Mouse (Mus musculus): ENCODE data around the gene Adcy5. TPM values are rescaled to one million over a fixed set of nuclear protein-coding genes. Genes with fewer than 3 reads are reported as not detected.

The Adcy5 gene
- total RNA-seq (2021), result 1 to 10 TPM; 4.7 to 5.9 TPM
- long read RNA-seq, experiment 1, full-length matches to known transcripts, result 1 of 3 reads
- long read RNA-seq, experiment 1, partial matches to known transcripts, result 2 of 3 reads
- long read RNA-seq, experiment 1, other reads (novel, unspliced or antisense), result 0 of 3 reads
- long read RNA-seq, experiment 2, full-length matches to known transcripts, result 5 of 9 reads
- long read RNA-seq, experiment 2, partial matches to known transcripts, result 3 of 9 reads
- long read RNA-seq, experiment 2, other reads (novel, unspliced or antisense), result 1 of 9 reads

- peak; percentile 34 to 49 for DNase-seq (ENCODE audit: low spot score in 2 of 2)
Observed at GRCm38 (mm10) chr16:35154641-35155390, at the start of gene Adcy5. Adcy5 (plus strand) TSS chr16:35154877.

DNA sequence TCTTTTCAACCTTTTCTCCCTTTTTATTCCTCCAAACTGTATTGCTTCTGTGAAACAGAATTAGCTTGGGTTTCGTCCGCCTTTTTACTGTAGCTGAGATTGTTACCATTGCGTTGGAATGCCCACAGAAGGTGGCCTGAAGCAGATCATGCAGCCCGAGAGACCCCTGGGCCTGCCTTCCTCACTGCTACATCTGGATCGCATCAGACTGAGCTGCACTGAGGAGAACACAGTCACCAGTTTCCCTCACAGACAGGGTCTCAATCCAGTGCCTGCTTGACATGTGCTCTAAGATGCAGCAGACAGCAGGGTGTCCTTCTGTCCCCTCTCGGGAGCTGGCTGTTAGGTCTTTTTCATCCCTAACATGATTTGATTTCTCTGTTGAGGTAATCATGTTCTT, 46.7 kb upstream of the Adcy5 start:
- no peak for DNase-seq (ENCODE audit: low spot score in 2 of 2)

DNA sequence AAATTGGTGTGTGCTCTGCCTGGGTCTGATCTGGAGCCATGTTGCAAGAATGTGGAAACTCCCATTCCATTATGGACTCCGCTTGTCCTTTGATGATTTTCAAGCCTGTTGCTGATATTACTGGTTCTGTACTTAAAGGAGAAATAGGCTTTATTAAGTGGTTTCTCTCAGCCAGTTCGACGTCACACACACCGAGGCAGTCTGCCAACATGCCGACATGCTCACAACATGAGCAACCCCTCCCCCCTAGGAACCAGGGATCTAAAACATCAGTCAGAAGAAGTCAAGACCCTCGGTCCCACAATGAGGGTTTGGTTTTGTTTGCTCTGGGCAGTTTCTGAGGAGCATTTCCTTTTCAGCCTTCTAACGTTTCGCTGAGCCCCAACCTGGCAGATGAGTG, 45.5 kb upstream of the Adcy5 start:
- no peak for DNase-seq (ENCODE audit: low spot score in 2 of 2)

DNA sequence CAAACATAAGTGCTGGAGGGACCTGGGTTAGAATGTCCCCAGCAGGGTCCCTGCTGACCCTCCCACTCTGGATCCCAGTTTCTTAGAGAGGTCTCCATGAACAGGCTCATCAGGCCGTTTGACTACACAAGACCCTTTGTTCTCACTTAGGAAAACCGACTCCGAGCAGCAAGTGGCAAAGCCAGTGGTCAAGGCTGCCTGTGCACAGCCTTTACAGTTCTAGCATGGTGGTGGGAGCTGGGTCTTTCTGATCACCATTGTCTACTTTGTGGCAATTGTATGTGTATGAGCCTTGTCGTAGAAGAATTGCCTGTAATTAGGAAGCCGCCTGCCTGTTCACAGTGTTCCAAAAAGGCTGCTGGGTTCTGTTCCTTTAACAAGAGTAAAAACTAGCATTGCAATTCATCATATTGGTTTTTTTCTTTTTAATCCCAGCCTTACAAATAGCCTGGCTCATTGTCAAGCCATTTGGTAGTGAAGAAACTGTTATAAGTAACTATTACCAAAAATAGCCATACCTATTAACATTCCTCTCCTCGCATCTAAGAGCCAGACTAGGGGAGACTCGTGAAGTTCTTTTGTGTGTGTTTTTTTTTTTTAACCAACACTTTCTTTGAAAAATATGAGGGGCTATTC, 44.9 kb upstream of the Adcy5 start:
- DNase-seq (ENCODE audit: low spot score in 2 of 2), result no peak

GRCm38 (mm10) chr16:35110410-35111142, 44.1 kb upstream of the Adcy5 start:
- peak; percentile 83 to 84 for DNase-seq (ENCODE audit: low spot score in 2 of 2)

DNA sequence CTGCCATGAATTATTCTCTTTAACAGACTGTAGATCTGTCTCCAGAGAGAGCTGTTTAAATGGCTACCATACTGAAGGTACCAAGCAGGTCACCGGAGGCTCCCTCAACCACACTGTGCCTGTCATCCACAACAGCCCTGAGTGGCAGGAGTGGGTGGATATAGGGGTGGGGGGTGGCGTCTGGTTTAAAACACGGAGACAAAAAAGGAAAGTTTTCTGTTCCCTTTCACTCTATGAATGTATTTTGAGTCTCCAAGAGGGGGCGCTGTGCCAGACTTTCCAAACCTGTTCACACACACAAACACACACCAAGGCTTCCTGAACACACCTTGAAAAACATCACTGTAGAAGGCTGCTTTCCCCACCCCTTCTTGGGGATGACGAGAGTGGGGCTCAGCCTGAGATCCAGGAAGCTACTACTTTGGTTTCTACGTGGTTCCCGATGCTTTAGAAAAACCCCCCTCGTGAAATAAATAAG, 43.5 kb upstream of the Adcy5 start:
- DNase-seq (ENCODE audit: low spot score in 2 of 2), result no peak

DNA sequence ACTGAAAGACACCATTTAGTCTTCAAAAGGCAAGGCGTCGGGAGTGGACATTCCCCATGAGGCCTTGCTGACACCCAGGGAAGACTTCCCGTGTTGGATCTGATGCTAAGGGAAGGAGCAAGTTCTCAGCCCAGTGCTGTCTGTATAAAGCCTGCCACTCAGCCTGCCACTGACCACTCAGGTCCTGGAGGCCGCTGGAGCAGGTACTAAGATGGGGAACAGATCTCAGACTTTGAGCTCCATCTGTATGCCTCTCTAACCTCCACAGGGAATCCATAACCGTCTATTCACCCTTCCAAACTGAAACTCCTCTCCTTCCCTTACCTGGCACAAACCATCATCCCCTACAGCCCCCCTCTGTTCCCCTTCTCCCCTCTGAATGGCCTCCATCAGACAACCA, 41.2 kb upstream of the Adcy5 start:
- no peak for DNase-seq (ENCODE audit: low spot score in 2 of 2)

DNA sequence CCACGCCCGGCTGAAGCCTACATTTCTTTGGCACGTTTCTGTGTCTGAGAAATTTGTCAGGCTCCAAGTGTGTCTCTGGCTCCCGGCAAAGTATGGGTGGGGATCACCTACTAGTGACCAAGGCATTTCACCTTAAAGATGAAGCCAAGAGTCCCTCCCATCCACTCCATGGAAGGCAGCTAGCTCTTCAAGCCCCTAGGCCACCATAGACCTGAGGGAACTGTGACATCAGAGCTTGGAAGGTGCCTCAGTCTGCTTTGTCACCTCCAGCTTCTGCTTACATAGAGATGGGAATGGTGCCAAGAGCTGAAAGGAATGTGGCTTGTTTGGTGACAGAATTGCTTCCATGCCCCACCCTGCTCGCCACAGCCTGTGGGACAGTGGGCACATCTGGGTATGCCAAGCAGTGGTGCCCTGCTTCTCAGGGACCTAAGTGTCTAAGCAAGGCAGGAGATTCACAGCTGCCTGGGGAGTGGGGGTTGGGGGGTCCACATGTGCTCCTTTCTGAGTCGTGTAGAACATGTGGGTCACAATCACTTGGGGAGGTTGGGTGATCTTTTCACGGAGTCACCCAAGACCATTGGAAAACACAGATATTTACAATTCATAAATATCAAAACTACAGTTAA, 38.2 kb upstream of the Adcy5 start:
- no peak for DNase-seq (ENCODE audit: low spot score in 2 of 2)

GRCm38 (mm10) chr16:35117436-35117835, 37.2 kb upstream of the Adcy5 start:
- DNase-seq (ENCODE audit: low spot score in 2 of 2), result no peak

DNA sequence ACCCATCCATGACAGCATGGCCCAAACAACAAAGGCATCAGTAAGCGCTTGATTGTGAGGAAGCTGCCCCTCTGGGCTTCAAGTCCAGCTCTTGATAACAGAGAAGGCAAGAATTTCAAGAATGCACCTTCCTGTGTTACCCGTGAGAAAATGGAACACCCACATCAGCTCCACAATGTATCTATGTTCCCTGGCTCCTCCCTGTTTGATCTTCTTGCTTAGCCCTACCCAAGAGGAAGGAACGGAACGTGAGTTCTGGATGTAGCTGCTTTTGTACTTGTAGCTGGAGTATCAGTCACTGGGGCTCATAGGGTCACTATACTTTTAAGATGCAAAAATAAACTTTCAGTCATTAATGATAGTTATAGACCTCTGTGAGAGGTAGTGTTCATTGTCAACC, 34.1 kb upstream of the Adcy5 start:
- no peak for DNase-seq (ENCODE audit: low spot score in 2 of 2)

DNA sequence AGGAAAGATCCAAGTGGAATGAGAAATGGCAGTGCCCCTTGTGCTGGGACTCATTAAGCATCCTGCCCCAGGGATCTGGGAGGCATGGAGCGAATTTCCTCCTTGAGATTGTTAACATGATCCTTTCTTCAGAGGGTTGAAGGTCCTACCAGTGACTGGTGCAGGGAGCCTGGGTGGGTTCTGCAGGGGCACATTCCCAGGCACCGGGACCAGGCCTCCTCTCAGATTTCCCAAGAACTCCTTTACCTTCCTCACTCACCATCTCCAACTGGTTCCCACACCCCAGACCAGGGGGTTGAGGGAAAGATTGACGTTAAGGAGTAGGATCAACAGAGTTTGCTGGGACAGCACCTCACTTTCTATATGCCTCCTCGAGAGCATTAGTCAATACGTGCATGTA, 27.4 kb upstream of the Adcy5 start:
- no peak for DNase-seq (ENCODE audit: low spot score in 2 of 2)

DNA sequence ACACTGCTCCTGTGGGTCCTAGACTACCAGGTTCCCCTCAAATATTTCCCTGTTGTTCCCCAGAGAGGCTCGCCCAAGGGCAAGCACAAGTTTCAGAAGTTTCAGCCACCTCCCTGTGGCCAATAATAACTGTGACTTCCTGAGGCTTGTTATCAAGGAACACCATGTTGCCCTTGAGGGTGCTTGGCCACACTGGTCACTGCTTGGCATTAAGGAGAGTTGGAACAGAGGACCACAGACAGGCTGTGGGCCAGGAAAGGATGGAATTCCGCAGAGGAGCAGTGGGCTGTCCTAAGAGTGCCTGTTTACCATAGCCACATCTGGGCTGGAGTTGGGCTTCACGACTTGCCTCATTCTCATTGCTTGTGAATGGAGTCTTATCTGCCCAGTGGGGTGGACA, 24.5 kb upstream of the Adcy5 start:
- DNase-seq (ENCODE audit: low spot score in 2 of 2), result no peak

- no peak for DNase-seq (ENCODE audit: low spot score in 2 of 2)
Observed at GRCm38 (mm10) chr16:35139416-35139815, 15.3 kb upstream of the Adcy5 start.

GRCm38 (mm10) chr16:35139873-35140619, 14.6 kb upstream of the Adcy5 start:
- DNase-seq (ENCODE audit: low spot score in 2 of 2), result no peak

- DNase-seq (ENCODE audit: low spot score in 2 of 2), result no peak
Observed at GRCm38 (mm10) chr16:35140620-35140975, 14.1 kb upstream of the Adcy5 start.

GRCm38 (mm10) chr16:35141839-35142238, 12.8 kb upstream of the Adcy5 start:
- no peak for DNase-seq (ENCODE audit: low spot score in 2 of 2)

- no peak for DNase-seq (ENCODE audit: low spot score in 2 of 2)
Observed at GRCm38 (mm10) chr16:35146153-35146552, 8.5 kb upstream of the Adcy5 start.

DNA sequence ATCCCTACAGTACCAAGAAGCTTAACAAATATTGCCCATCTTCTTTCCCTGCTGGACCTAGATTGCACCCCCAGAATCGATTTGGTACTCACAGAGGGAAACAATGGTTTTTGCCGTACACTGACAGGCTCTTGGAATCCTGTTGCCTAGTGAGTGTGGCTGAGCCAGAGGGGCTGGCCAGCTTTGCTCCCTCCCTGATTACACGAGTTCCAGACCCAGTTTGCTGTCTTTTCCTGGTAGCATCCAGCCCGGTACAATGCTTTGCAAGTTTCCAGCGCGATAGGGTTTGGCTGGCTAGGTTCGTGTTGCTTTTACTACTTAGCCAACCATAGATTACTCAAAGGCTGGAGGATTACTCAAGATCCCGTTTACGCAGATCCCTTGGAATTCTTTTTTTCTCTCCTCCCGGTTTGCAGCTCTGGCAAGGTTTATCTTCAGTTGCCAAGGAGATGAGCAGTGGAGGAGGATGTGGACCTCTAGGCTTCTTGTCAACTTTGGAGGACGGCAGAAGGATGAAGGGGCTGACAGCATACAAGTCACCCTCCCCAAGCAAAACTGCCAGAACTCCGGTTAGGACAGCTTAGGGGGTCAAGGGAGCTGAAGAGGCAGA, 1.4 kb upstream of the Adcy5 start:
- no peak for DNase-seq (ENCODE audit: low spot score in 2 of 2)

- no peak for DNase-seq (ENCODE audit: low spot score in 2 of 2)
Observed at GRCm38 (mm10) chr16:35154245-35154640, 434 bp upstream of the Adcy5 start.
